In the genomic region with DNA sequence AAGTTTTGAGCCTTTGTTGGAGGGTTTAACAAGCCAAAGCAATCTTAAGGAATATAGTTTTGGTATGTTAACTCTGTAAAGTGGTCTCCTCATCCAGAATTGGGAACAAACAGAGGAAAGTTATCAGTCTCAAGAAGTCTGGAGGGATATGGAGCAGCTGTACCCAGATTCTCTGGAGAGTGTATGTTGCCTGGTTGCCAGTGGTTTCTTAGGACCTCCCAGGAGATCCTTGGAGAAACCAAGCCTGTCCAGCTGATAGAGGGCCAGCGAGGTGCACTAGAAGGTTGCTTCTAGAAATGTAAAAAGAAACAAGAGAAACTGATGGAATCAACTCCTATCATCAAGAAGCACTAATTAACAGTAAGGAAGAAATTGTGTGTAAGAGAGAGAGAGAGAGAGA, we compare ENCODE assay signal across 29 mouse cellular contexts. TPM values are rescaled to one million over a fixed set of nuclear protein-coding genes. Genes with fewer than 3 reads are reported as not detected.
DNase-seq lines count a peak whose midpoint lies in the region; ATAC-seq and TF ChIP-seq lines count a peak whose summit lies in the region.
"Had no signal": no experiment of that assay in that cellular context is flagged by ENCODE, and none has a peak within 500 bp of the region (broad histone marks: within the 10 kb centered on the region; RNA-seq: fewer than 3 reads in every experiment).

No protein-coding gene starts in this region.

- H3K9ac ChIP-seq in heart, adult 2 months (ENCODE audit: low read depth, low read length): no peak overlapping the region
- no peak overlapping the region for H3K9ac ChIP-seq in liver, embryonic 12.5 days
- H3K9ac ChIP-seq in liver, embryonic 11.5 days (ENCODE audit: low read depth, low read length): no peak overlapping the region
- no peak overlapping the region for H3K9ac ChIP-seq in intestine, embryonic 16.5 days (ENCODE audit: low read depth, low read length)
- H3K9ac ChIP-seq in stomach, embryonic 14.5 days (replicated peaks; ENCODE audit: low read depth, low read length): no peak overlapping the region
- H3K9ac ChIP-seq: hindbrain, embryonic 14.5 days; limb, embryonic 12.5 days; liver, embryonic 13.5 days; midbrain, embryonic 15.5 days; neural tube, embryonic 13.5 days had no signal

- H3K4me3 ChIP-seq in heart, adult 2 months: no peak overlapping the region
- no peak overlapping the region for H3K4me3 ChIP-seq in liver, embryonic 12.5 days
- no peak overlapping the region for H3K4me3 ChIP-seq in liver, embryonic 11.5 days (ENCODE audit: low read depth, low read length)
- H3K4me3 ChIP-seq in intestine, embryonic 16.5 days (ENCODE audit: low read length): no peak overlapping the region
- no peak overlapping the region for H3K4me3 ChIP-seq in stomach, embryonic 14.5 days (ENCODE audit: low read depth, low read length)
- no peak overlapping the region for H3K4me3 ChIP-seq in thymus, adult 2 months (ENCODE audit: control insufficient read depth, insufficient read depth, low read length)
- H3K4me3 ChIP-seq: forebrain, embryonic 10.5 days; heart, embryonic 13.5 days; limb, embryonic 12.5 days; liver, embryonic 13.5 days; midbrain, embryonic 15.5 days; neural tube, embryonic 13.5 days had no signal

- TF ChIP-seq POLR2A in heart, adult 2 months (IDR thresholded peaks at IDR 0.05; ENCODE audit: insufficient read depth, low read depth, low read length): no peak
- TF ChIP-seq POLR2A in thymus, adult 2 months (IDR thresholded peaks at IDR 0.05; ENCODE audit: control insufficient read depth, extremely low read depth, insufficient read depth, low read length, poor library complexity): no peak

- intact Hi-C loops in heart, postnatal 10 days (cut with DNase I): no loop called here
- intact Hi-C loops in heart, adult 2 months (cut with DNase I): no loop called here

- no peak for TF ChIP-seq CTCF in heart, adult 2 months (IDR thresholded peaks at IDR 0.05)
- TF ChIP-seq CTCF in thymus, adult 2 months (IDR thresholded peaks at IDR 0.05; ENCODE audit: borderline replicate concordance, control insufficient read depth, extremely low read depth, insufficient read depth, low read length, poor library complexity): no peak

- 71% methylated on average over 1 of the region's 1 CpGs for WGBS in heart, adult 2 months
- 57% methylated on average over 1 of the region's 1 CpGs for whole genome bisulfite sequencing in liver, embryonic 12.5 days (ENCODE audit: insufficient replicate concordance)
- 83% methylated on average over 1 of the region's 1 CpGs for WGBS in liver, embryonic 11.5 days
- WGBS in intestine, embryonic 16.5 days: 72% methylated on average over 1 of the region's 1 CpGs
- 52% methylated on average over 1 of the region's 1 CpGs for WGBS in stomach, embryonic 14.5 days
- WGBS in thymus, adult 2 months: 74% methylated on average over 1 of the region's 1 CpGs

- no peak for ATAC-seq in liver, embryonic 12.5 days
- ATAC-seq in liver, embryonic 11.5 days (replicated peaks; ENCODE audit: low FRiP score): no peak
- ATAC-seq in intestine, embryonic 16.5 days: 0 out of 2 replicates have a peak, but pooled peaks have one; percentile 40
- peak; percentile 18; the same call in 1 of the 2 replicates for ATAC-seq in stomach, embryonic 14.5 days (ENCODE audit: insufficient number of reproducible peaks, insufficient read depth, low FRiP score, low read depth)
- ATAC-seq: forebrain, embryonic 16.5 days; midbrain, embryonic 15.5 days had no signal

- TF ChIP-seq EP300 in heart, adult 2 months (IDR thresholded peaks at IDR 0.05; ENCODE audit: insufficient read depth, low read depth, low read length): no peak

- peaks cover 3% of the 10 kb centered on the region; the same call in 1 of the 2 replicates for H3K79me2 ChIP-seq in heart, adult 2 months (replicated peaks; ENCODE audit: control insufficient read depth, insufficient read depth, low read length)

- no peaks in the 10 kb centered on the region for H3K9me3 ChIP-seq in liver, embryonic 12.5 days (replicated peaks)
- no peaks in the 10 kb centered on the region for H3K9me3 ChIP-seq in liver, embryonic 11.5 days (ENCODE audit: control insufficient read depth, low read length)
- H3K9me3 ChIP-seq in intestine, embryonic 16.5 days (ENCODE audit: control insufficient read depth, low read length): no peaks in the 10 kb centered on the region
- H3K9me3 ChIP-seq in stomach, embryonic 14.5 days (ENCODE audit: control insufficient read depth, low read depth, low read length): no peaks in the 10 kb centered on the region
- H3K9me3 ChIP-seq: forebrain, embryonic 10.5 days; heart, embryonic 13.5 days; limb, embryonic 12.5 days; liver, embryonic 13.5 days; megakaryocyte, embryonic 14.5 days; midbrain, embryonic 15.5 days; neural tube, embryonic 13.5 days had no signal

- no peak overlapping the region for H3K27ac ChIP-seq in heart, adult 2 months
- 0 out of 2 replicates have a peak overlapping the region, but pooled peaks have one; percentile 26 for H3K27ac ChIP-seq in liver, embryonic 12.5 days
- H3K27ac ChIP-seq in liver, embryonic 11.5 days (ENCODE audit: low read depth, low read length): no peak overlapping the region
- H3K27ac ChIP-seq in intestine, embryonic 16.5 days (ENCODE audit: low read length): no peak overlapping the region
- peak overlapping the region; percentile 66; the same call in 1 of the 2 replicates for H3K27ac ChIP-seq in stomach, embryonic 14.5 days (ENCODE audit: low read length)
- H3K27ac ChIP-seq in thymus, adult 2 months (ENCODE audit: control insufficient read depth, insufficient read depth, low read length): no peak overlapping the region
- H3K27ac ChIP-seq: forebrain, embryonic 10.5 days; hindbrain, embryonic 14.5 days; limb, embryonic 12.5 days; midbrain, embryonic 15.5 days; neural tube, embryonic 13.5 days had no signal

- H3K27me3 ChIP-seq in heart, adult 2 months (ENCODE audit: control insufficient read depth, insufficient read depth, low read length): no peaks in the 10 kb centered on the region
- H3K27me3 ChIP-seq in liver, embryonic 12.5 days (replicated peaks): no peaks in the 10 kb centered on the region
- H3K27me3 ChIP-seq in liver, embryonic 11.5 days (replicated peaks; ENCODE audit: control insufficient read depth, insufficient read depth, low read length): no peaks in the 10 kb centered on the region
- H3K27me3 ChIP-seq in intestine, embryonic 16.5 days (replicated peaks; ENCODE audit: control insufficient read depth, insufficient read depth, low read length): no peaks in the 10 kb centered on the region
- H3K27me3 ChIP-seq in stomach, embryonic 14.5 days (ENCODE audit: control insufficient read depth, insufficient read depth, low read length): no peaks in the 10 kb centered on the region
- no peaks in the 10 kb centered on the region for H3K27me3 ChIP-seq in thymus, adult 2 months (ENCODE audit: control insufficient read depth, insufficient read depth, low read length)
- H3K27me3 ChIP-seq: heart, embryonic 13.5 days; limb, embryonic 12.5 days; liver, embryonic 13.5 days; megakaryocyte, embryonic 14.5 days; midbrain, embryonic 15.5 days; neural tube, embryonic 13.5 days had no signal

- DNase-seq in heart, postnatal 10 days: peak; percentile 29 to 32
- no peak for DNase-seq in heart, adult 2 months
- DNase-seq in liver, embryonic 11.5 days (ENCODE audit: low spot score): no peak
- no peak for DNase-seq in thymus, adult 2 months
- DNase-seq: adrenal gland, adult 2 months; cerebellum, adult 11 months; cerebellum, adult 9-11 months; gastrocnemius, postnatal 14 days; heart, postnatal 36 days; kidney, adult 11 months; kidney, postnatal 36 days; liver, embryonic 13.5 days; retina, postnatal 1 day; right cerebral cortex, postnatal 25 days; spleen, adult 18-20 months; thymus, adult 18-20 months; thymus, postnatal 4 days had no signal

- H3K4me2 ChIP-seq in liver, embryonic 12.5 days: no peak overlapping the region
- no peak overlapping the region for H3K4me2 ChIP-seq in liver, embryonic 11.5 days
- no peak overlapping the region for H3K4me2 ChIP-seq in intestine, embryonic 16.5 days (ENCODE audit: low read depth, low read length)
- H3K4me2 ChIP-seq in stomach, embryonic 14.5 days (replicated peaks; ENCODE audit: low read depth, low read length): no peak overlapping the region
- H3K4me2 ChIP-seq: heart, embryonic 13.5 days; hindbrain, embryonic 14.5 days; limb, embryonic 12.5 days; liver, embryonic 13.5 days; midbrain, embryonic 15.5 days; neural tube, embryonic 13.5 days had no signal

- no peaks in the 10 kb centered on the region for H3K36me3 ChIP-seq in heart, adult 2 months (ENCODE audit: control insufficient read depth, insufficient read depth, low read length)
- H3K36me3 ChIP-seq in liver, embryonic 12.5 days: 0 out of 2 replicates have a peak, but pooled peaks cover 2% of the 10 kb centered on the region
- no peaks in the 10 kb centered on the region for H3K36me3 ChIP-seq in liver, embryonic 11.5 days (ENCODE audit: control insufficient read depth, insufficient read depth, low read length)
- H3K36me3 ChIP-seq in intestine, embryonic 16.5 days (ENCODE audit: control insufficient read depth, insufficient read depth, low read length): no peaks in the 10 kb centered on the region
- no peaks in the 10 kb centered on the region for H3K36me3 ChIP-seq in stomach, embryonic 14.5 days (ENCODE audit: control insufficient read depth, insufficient read depth, low read length)
- H3K36me3 ChIP-seq in thymus, adult 2 months (ENCODE audit: control insufficient read depth, insufficient read depth, low read length): no peaks in the 10 kb centered on the region
- H3K36me3 ChIP-seq: heart, embryonic 13.5 days; limb, embryonic 12.5 days; midbrain, embryonic 15.5 days; neural tube, embryonic 13.5 days had no signal

- peaks cover 2% of the 10 kb centered on the region for H3K4me1 ChIP-seq in heart, adult 2 months (ENCODE audit: control insufficient read depth, insufficient read depth, low read length)
- peaks cover 41% of the 10 kb centered on the region for H3K4me1 ChIP-seq in liver, embryonic 12.5 days
- H3K4me1 ChIP-seq in liver, embryonic 11.5 days (replicated peaks; ENCODE audit: control insufficient read depth, insufficient read depth, low read length): peaks cover 3% of the 10 kb centered on the region; the same call in 1 of the 2 replicates
- no peaks in the 10 kb centered on the region for H3K4me1 ChIP-seq in intestine, embryonic 16.5 days (ENCODE audit: control insufficient read depth, insufficient read depth, low read length)
- H3K4me1 ChIP-seq in stomach, embryonic 14.5 days (ENCODE audit: control insufficient read depth, insufficient read depth, low read length): no peaks in the 10 kb centered on the region; the same call in 1 of the 2 replicates
- H3K4me1 ChIP-seq in thymus, adult 2 months (replicated peaks; ENCODE audit: control insufficient read depth, insufficient read depth, low read length): 0 out of 2 replicates have a peak, but pooled peaks cover 2% of the 10 kb centered on the region
- H3K4me1 ChIP-seq: limb, embryonic 12.5 days; midbrain, embryonic 15.5 days had no signal

RNA-seq across cellular contexts. Expression of a gene that starts 17.7 kb away (rescaled TPM):
- 100 to 1,000 TPM in 1 of 2 experiments, 10 to 100 TPM in 1; 97.4 to 113 TPM for total RNA-seq in heart, postnatal 10 days (2021)
- total RNA-seq in heart, adult 2 months (2021): 10 to 100 TPM; 88.3 to 93.8 TPM
- 53.3 and 63.3 TPM in 2 replicates for polyA plus RNA-seq in heart, adult 2 months (2012; rRNA removed)
- 48.7 and 53.0 TPM in 2 replicates for polyA plus RNA-seq in liver, embryonic 12.5 days (2016; fragmentation: Nextera tagmentation; extraction: Ambion mirVana)
- 66.2 and 66.3 TPM in 2 replicates for polyA plus RNA-seq in liver, embryonic 11.5 days (2014; fragmentation: Nextera tagmentation; extraction: Ambion mirVana)
- polyA plus RNA-seq in intestine, embryonic 16.5 days (2015; fragmentation: Nextera tagmentation; extraction: Ambion mirVana): 39.9 and 41.9 TPM in 2 replicates
- polyA plus RNA-seq in stomach, embryonic 14.5 days (2014; fragmentation: Nextera tagmentation; extraction: Ambion mirVana): 99.7 and 102 TPM in 2 replicates
- 166 and 186 TPM in 2 replicates for polyA plus RNA-seq in thymus, adult 2 months (2012; rRNA removed)

RNA-seq across cellular contexts. Expression of a gene that starts 18.0 kb away (rescaled TPM):
- total RNA-seq in heart, postnatal 10 days (2021): 1 to 10 TPM; 2.4 to 2.9 TPM
- total RNA-seq in heart, adult 2 months (2021): 1 to 10 TPM; 3.0 to 4.5 TPM
- polyA plus RNA-seq in heart, adult 2 months (2012; rRNA removed): 7.5 and 11.6 TPM in 2 replicates
- polyA plus RNA-seq in liver, embryonic 12.5 days (2016; fragmentation: Nextera tagmentation; extraction: Ambion mirVana): 2.8 and 3.6 TPM in 2 replicates
- polyA plus RNA-seq in liver, embryonic 11.5 days (2014; fragmentation: Nextera tagmentation; extraction: Ambion mirVana): 5.5 and 6.4 TPM in 2 replicates
- polyA plus RNA-seq in intestine, embryonic 16.5 days (2015; fragmentation: Nextera tagmentation; extraction: Ambion mirVana): 9.7 and 10.1 TPM in 2 replicates
- 8.7 and 11.6 TPM in 2 replicates for polyA plus RNA-seq in stomach, embryonic 14.5 days (2014; fragmentation: Nextera tagmentation; extraction: Ambion mirVana)
- 4.0 and 6.2 TPM in 2 replicates for polyA plus RNA-seq in thymus, adult 2 months (2012; rRNA removed)

RNA-seq across cellular contexts. Expression of a gene that starts 45.5 kb away (rescaled TPM):
- total RNA-seq in heart, postnatal 10 days (2021): not detected
- total RNA-seq in heart, adult 2 months (2021): not detected
- 0.12 TPM in 1 of 2 replicates, not detected in the other for polyA plus RNA-seq in heart, adult 2 months (2012; rRNA removed)
- polyA plus RNA-seq in liver, embryonic 12.5 days (2016; fragmentation: Nextera tagmentation; extraction: Ambion mirVana): 0.14 and 0.30 TPM in 2 replicates
- polyA plus RNA-seq in liver, embryonic 11.5 days (2014; fragmentation: Nextera tagmentation; extraction: Ambion mirVana): 0.71 and 0.75 TPM in 2 replicates
- 0.24 and 0.28 TPM in 2 replicates for polyA plus RNA-seq in intestine, embryonic 16.5 days (2015; fragmentation: Nextera tagmentation; extraction: Ambion mirVana)
- 0.13 and 0.74 TPM in 2 replicates for polyA plus RNA-seq in stomach, embryonic 14.5 days (2014; fragmentation: Nextera tagmentation; extraction: Ambion mirVana)
- 0.08 and 0.20 TPM in 2 replicates for polyA plus RNA-seq in thymus, adult 2 months (2012; rRNA removed)
- total RNA-seq: adrenal gland, adult 2 months; adrenal gland, postnatal 4 days; gastrocnemius, postnatal 14 days; heart, postnatal 36 days had no signal
- polyA plus RNA-seq: adrenal gland, adult 2 months had no signal

RNA-seq across cellular contexts. Expression of a gene that starts 45.9 kb away (rescaled TPM):
- total RNA-seq in heart, postnatal 10 days (2021): 100 to 1,000 TPM in 1 of 2 experiments, 10 to 100 TPM in 1; 99.8 to 107 TPM
- total RNA-seq in heart, adult 2 months (2021): 100 to 1,000 TPM; 104 to 125 TPM
- 244 and 272 TPM in 2 replicates for polyA plus RNA-seq in heart, adult 2 months (2012; rRNA removed)
- 82.3 and 82.5 TPM in 2 replicates for polyA plus RNA-seq in liver, embryonic 12.5 days (2016; fragmentation: Nextera tagmentation; extraction: Ambion mirVana)
- 119 and 124 TPM in 2 replicates for polyA plus RNA-seq in liver, embryonic 11.5 days (2014; fragmentation: Nextera tagmentation; extraction: Ambion mirVana)
- 236 and 245 TPM in 2 replicates for polyA plus RNA-seq in intestine, embryonic 16.5 days (2015; fragmentation: Nextera tagmentation; extraction: Ambion mirVana)
- polyA plus RNA-seq in stomach, embryonic 14.5 days (2014; fragmentation: Nextera tagmentation; extraction: Ambion mirVana): 148 and 159 TPM in 2 replicates
- polyA plus RNA-seq in thymus, adult 2 months (2012; rRNA removed): 235 and 239 TPM in 2 replicates

Comparison
In these comparisons a context has a peak if more than half of its experiments do, and no peak if none do; other contexts are left out.
1. DNase-seq: peak in heart, postnatal 10 days (2 of 2); none in heart, adult 2 months (0 of 2), liver, embryonic 11.5 days (single experiment) and thymus, adult 2 months (single experiment).
2. H3K27ac ChIP-seq: peak in liver, embryonic 12.5 days (single experiment) and stomach, embryonic 14.5 days (single experiment); none in heart, adult 2 months (single experiment), liver, embryonic 11.5 days (single experiment), intestine, embryonic 16.5 days (single experiment) and thymus, adult 2 months (single experiment).
3. ATAC-seq: peak in intestine, embryonic 16.5 days (single experiment) and stomach, embryonic 14.5 days (single experiment); none in liver, embryonic 12.5 days (single experiment) and liver, embryonic 11.5 days (single experiment).